11 mouse cellular contexts compared by ENCODE assay signal in the genomic region with DNA sequence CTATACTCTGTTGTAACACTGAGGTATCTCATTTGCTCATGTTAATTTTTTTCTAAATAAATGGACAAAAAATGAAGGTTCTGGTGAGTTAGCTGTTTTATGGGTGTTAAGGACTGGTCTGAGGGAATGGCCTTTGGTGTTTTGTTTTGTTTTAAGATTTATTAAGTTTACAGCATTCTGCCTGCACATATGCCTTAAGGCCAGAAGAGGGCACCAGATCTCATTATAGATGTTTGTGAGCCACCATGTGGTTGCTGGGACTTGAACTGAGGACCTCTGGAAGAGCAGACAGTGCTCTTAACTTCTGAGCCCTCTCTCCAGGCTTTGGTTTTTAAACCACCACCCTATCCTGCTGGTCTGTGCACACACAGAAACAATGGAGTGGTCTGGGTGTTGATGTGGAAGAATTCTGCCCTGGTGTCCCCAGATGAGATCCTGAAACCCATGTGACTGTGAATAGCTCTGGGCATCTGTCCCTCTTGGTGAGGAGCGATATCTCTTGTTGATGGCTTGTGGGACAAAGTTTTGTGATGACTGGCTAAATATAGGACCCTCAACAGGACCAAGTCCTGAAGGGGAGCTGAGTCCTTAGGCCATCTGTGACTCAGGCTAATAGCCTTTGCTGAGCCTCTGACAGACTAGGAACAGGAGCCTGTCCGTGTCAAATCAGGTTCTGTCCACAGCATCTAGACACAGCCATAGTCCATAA. TPM values are rescaled to one million over a fixed set of nuclear protein-coding genes. Genes with fewer than 3 reads are reported as not detected.
DNase-seq lines count a peak whose midpoint lies in the region; ATAC-seq and TF ChIP-seq lines count a peak whose summit lies in the region.
"Had no signal": no experiment of that assay in that cellular context is flagged by ENCODE, and none has a peak within 500 bp of the region (broad histone marks: within the 10 kb centered on the region; RNA-seq: fewer than 3 reads in every experiment).

No protein-coding gene starts in this region.

- ATAC-seq in kidney, postnatal 0 days (replicated peaks; ENCODE audit: low FRiP score, low read depth): no peak
- ATAC-seq: activated CD4-positive, CD25-positive, alpha-beta regulatory T cell, adult 4 months; intestine, embryonic 15.5 days had no signal

- no peak overlapping the region for H3K27ac ChIP-seq in kidney, postnatal 0 days
- H3K27ac ChIP-seq: forebrain, embryonic 12.5 days; intestine, embryonic 15.5 days had no signal

- no peaks in the 10 kb centered on the region for H3K27me3 ChIP-seq in kidney, postnatal 0 days (ENCODE audit: insufficient read depth, low read length)
- H3K27me3 ChIP-seq: forebrain, embryonic 12.5 days; intestine, embryonic 15.5 days had no signal

- WGBS in kidney, postnatal 0 days: 86% methylated on average over 2 of the region's 2 CpGs

- no peak overlapping the region for H3K9ac ChIP-seq in kidney, postnatal 0 days (ENCODE audit: low read depth, low read length)
- H3K9ac ChIP-seq: forebrain, embryonic 12.5 days; intestine, embryonic 15.5 days had no signal

- no peak overlapping the region for H3K4me2 ChIP-seq in kidney, postnatal 0 days (ENCODE audit: low read length)
- H3K4me2 ChIP-seq: forebrain, embryonic 12.5 days; intestine, embryonic 15.5 days had no signal

- H3K4me3 ChIP-seq in kidney, postnatal 0 days (replicated peaks; ENCODE audit: low read depth, low read length): no peak overlapping the region
- H3K4me3 ChIP-seq: forebrain, embryonic 12.5 days; intestine, embryonic 15.5 days had no signal

- TF ChIP-seq CTCF in kidney, postnatal 0 days (IDR thresholded peaks at IDR 0.05; ENCODE audit: low read depth): peak; percentile 76

- peaks cover 42% of the 10 kb centered on the region for H3K36me3 ChIP-seq in kidney, postnatal 0 days (ENCODE audit: insufficient read depth, low read length)

- DNase-seq in kidney, postnatal 0 days (ENCODE audit: low spot score): peak; percentile 56
- DNase-seq in kidney, adult 8-10 months: no peak
- peak; percentile 13 to 28 for DNase-seq in B cell, adult 2 months
- peak; percentile 67 for DNase-seq in R1 (ENCODE audit: low read depth, low spot score)
- DNase-seq in heart, postnatal 4 days: peak; percentile 61
- DNase-seq in spleen, postnatal 36 days (ENCODE audit: low spot score in 2 of 2): no peak
- no peak for DNase-seq in frontal cortex, postnatal 14 days (ENCODE audit: low spot score in 2 of 2)
- no peak for DNase-seq in yolk sac, embryonic 10.5 days (ENCODE audit: low spot score)

- H3K9me3 ChIP-seq in kidney, postnatal 0 days (replicated peaks; ENCODE audit: low read length): no peaks in the 10 kb centered on the region
- H3K9me3 ChIP-seq: forebrain, embryonic 12.5 days; intestine, embryonic 15.5 days had no signal

- H3K4me1 ChIP-seq in kidney, postnatal 0 days (replicated peaks; ENCODE audit: insufficient read depth, low read length): no peaks in the 10 kb centered on the region
- H3K4me1 ChIP-seq: forebrain, embryonic 12.5 days; intestine, embryonic 15.5 days had no signal

RNA-seq across cellular contexts. Expression of a gene that starts 27.1 kb away (rescaled TPM):
- 56.5 and 61.2 TPM in 2 replicates for polyA plus RNA-seq in kidney, postnatal 0 days (2015; fragmentation: Nextera tagmentation; extraction: Ambion mirVana)
- 100 to 1,000 TPM; 188 to 208 TPM for total RNA-seq in heart, postnatal 4 days (2021)

Comparison
In these comparisons a context has a peak if more than half of its experiments do, and no peak if none do; other contexts are left out.
1. DNase-seq: peak in kidney, postnatal 0 days (single experiment), B cell, adult 2 months (2 of 2), R1 (single experiment) and heart, postnatal 4 days (single experiment); none in kidney, adult 8-10 months (0 of 2), spleen, postnatal 36 days (0 of 2), frontal cortex, postnatal 14 days (0 of 2) and yolk sac, embryonic 10.5 days (single experiment).